Comparison of ENCODE assay signal across 8 mouse cellular contexts in the genomic region with DNA sequence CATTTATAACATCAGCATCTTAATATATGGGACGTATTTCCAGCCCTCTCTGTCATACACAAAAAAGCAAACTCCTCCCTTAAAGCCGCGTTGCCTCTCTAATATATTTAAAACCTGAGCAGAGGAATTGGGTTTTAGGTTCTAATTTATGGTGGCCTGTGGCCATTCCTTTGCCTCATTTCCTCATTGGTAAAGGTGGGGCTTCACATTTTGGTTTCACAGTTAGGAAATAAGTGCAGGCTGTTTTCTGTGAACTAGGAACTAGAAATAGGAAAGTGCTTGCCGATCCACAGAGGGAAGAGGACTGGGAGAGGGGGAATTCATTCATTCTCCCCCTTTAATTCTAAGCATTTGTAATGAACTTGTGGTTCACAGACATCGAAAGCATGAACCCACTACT. TPM values are rescaled to one million over a fixed set of nuclear protein-coding genes. Genes with fewer than 3 reads are reported as not detected.
DNase-seq lines count a peak whose midpoint lies in the region; ATAC-seq and TF ChIP-seq lines count a peak whose summit lies in the region.

No protein-coding gene starts in this region.

- DNase-seq in heart, adult 11 months, result no peak
- DNase-seq in layer of hippocampus, postnatal 36 days, result no peak
- no peak for DNase-seq in embryo, embryonic 10.5 days (ENCODE audit: low spot score)
- DNase-seq in left cerebral cortex, adult 18-20 months (ENCODE audit: low spot score in 2 of 2), result no peak

- peak overlapping the region; percentile 99 for H3K9ac ChIP-seq in heart, embryonic 15.5 days
- H3K9ac ChIP-seq in hindbrain, embryonic 15.5 days, result peak overlapping the region; percentile 99
- H3K9ac ChIP-seq in midbrain, embryonic 12.5 days (replicated peaks), result peak overlapping the region; percentile 96

- H3K36me3 ChIP-seq in heart, embryonic 15.5 days, result no peaks in the 10 kb centered on the region
- no peaks in the 10 kb centered on the region for H3K36me3 ChIP-seq in hindbrain, embryonic 15.5 days
- H3K36me3 ChIP-seq in midbrain, embryonic 12.5 days, result no peaks in the 10 kb centered on the region

- H3K27ac ChIP-seq in heart, embryonic 15.5 days, result peak overlapping the region; percentile 97
- H3K27ac ChIP-seq in bone marrow macrophage, adult 2 months (ENCODE audit: insufficient read depth, low read depth, low read length), result peak overlapping the region; percentile 91
- no peak overlapping the region; the same call in 1 of the 2 replicates for H3K27ac ChIP-seq in hindbrain, embryonic 15.5 days (replicated peaks)
- no peak overlapping the region for H3K27ac ChIP-seq in midbrain, embryonic 12.5 days (replicated peaks)

- TF ChIP-seq CTCF in bone marrow macrophage, adult 2 months (IDR thresholded peaks at IDR 0.05; ENCODE audit: low read depth, low read length), result no peak

- 20% methylated on average over 5 of the region's 5 CpGs for WGBS in heart, embryonic 15.5 days
- 46% methylated on average over 5 of the region's 5 CpGs for WGBS in hindbrain, embryonic 15.5 days
- WGBS in midbrain, embryonic 12.5 days, result 43% methylated on average over 5 of the region's 5 CpGs

- peak overlapping the region; percentile 87 for H3K4me3 ChIP-seq in heart, embryonic 15.5 days
- peak overlapping the region; percentile 89 for H3K4me3 ChIP-seq in bone marrow macrophage, adult 2 months (ENCODE audit: insufficient read depth, low read length)
- peak overlapping the region; percentile 98 for H3K4me3 ChIP-seq in hindbrain, embryonic 15.5 days
- H3K4me3 ChIP-seq in midbrain, embryonic 12.5 days, result peak overlapping the region; percentile 99

- no peak for TF ChIP-seq POLR2A in bone marrow macrophage, adult 2 months (IDR thresholded peaks at IDR 0.05; ENCODE audit: borderline replicate concordance, low read depth, low read length)

- H3K4me1 ChIP-seq in heart, embryonic 15.5 days (replicated peaks), result peaks cover 45% of the 10 kb centered on the region
- H3K4me1 ChIP-seq in bone marrow macrophage, adult 2 months (ENCODE audit: control insufficient read depth, insufficient read depth, low read length), result peaks cover 32% of the 10 kb centered on the region
- peaks cover 40% of the 10 kb centered on the region for H3K4me1 ChIP-seq in hindbrain, embryonic 15.5 days (replicated peaks)
- peaks cover 36% of the 10 kb centered on the region for H3K4me1 ChIP-seq in midbrain, embryonic 12.5 days

- ATAC-seq in heart, embryonic 15.5 days (replicated peaks; ENCODE audit: insufficient number of reproducible peaks, insufficient read depth, low FRiP score, low read depth), result no peak
- ATAC-seq in hindbrain, embryonic 15.5 days (ENCODE audit: low FRiP score, low read depth), result no peak
- ATAC-seq in midbrain, embryonic 12.5 days (ENCODE audit: low FRiP score, low read depth), result no peak

- H3K4me2 ChIP-seq in heart, embryonic 15.5 days, result peak overlapping the region; percentile 83
- peak overlapping the region; percentile 74 for H3K4me2 ChIP-seq in hindbrain, embryonic 15.5 days
- H3K4me2 ChIP-seq in midbrain, embryonic 12.5 days (replicated peaks), result peak overlapping the region; percentile 90

- no peaks in the 10 kb centered on the region for H3K9me3 ChIP-seq in heart, embryonic 15.5 days (replicated peaks)
- no peaks in the 10 kb centered on the region for H3K9me3 ChIP-seq in hindbrain, embryonic 15.5 days
- no peaks in the 10 kb centered on the region for H3K9me3 ChIP-seq in midbrain, embryonic 12.5 days

- H3K27me3 ChIP-seq in heart, embryonic 15.5 days, result no peaks in the 10 kb centered on the region
- H3K27me3 ChIP-seq in hindbrain, embryonic 15.5 days, result no peaks in the 10 kb centered on the region
- H3K27me3 ChIP-seq in midbrain, embryonic 12.5 days, result peaks cover 7% of the 10 kb centered on the region; the same call in 1 of the 2 replicates

RNA-seq across cellular contexts. Expression of a gene that starts 1.8 kb away (rescaled TPM):
- 406 and 413 TPM in 2 replicates for polyA plus RNA-seq in heart, embryonic 15.5 days (2015; fragmentation: Nextera tagmentation; extraction: Ambion mirVana)
- 973 and 974 TPM in 2 replicates for polyA plus RNA-seq in bone marrow macrophage, adult 2 months (2012; ENCODE audit: insufficient read depth, insufficient read length, missing spikeins)
- 381 and 397 TPM in 2 replicates for polyA plus RNA-seq in hindbrain, embryonic 15.5 days (2015; fragmentation: Nextera tagmentation; extraction: Ambion mirVana)
- 357 and 363 TPM in 2 replicates for polyA plus RNA-seq in midbrain, embryonic 12.5 days (2016; fragmentation: Nextera tagmentation; extraction: Ambion mirVana)
- 100 to 1,000 TPM; 394 to 402 TPM for total RNA-seq in layer of hippocampus, postnatal 36 days (2021)
- total RNA-seq in left cerebral cortex, adult 18-20 months (2021), result 100 to 1,000 TPM; 244 to 263 TPM

RNA-seq across cellular contexts. Expression of a gene that starts 40.7 kb away (rescaled TPM):
- 0.13 and 0.34 TPM in 2 replicates for polyA plus RNA-seq in heart, embryonic 15.5 days (2015; fragmentation: Nextera tagmentation; extraction: Ambion mirVana)
- polyA plus RNA-seq in bone marrow macrophage, adult 2 months (2012; ENCODE audit: insufficient read depth, insufficient read length, missing spikeins), result not detected in 2 replicates
- not detected in 2 replicates for polyA plus RNA-seq in hindbrain, embryonic 15.5 days (2015; fragmentation: Nextera tagmentation; extraction: Ambion mirVana)
- not detected in 2 replicates for polyA plus RNA-seq in midbrain, embryonic 12.5 days (2016; fragmentation: Nextera tagmentation; extraction: Ambion mirVana)
- total RNA-seq in layer of hippocampus, postnatal 36 days (2021), result not detected
- total RNA-seq in left cerebral cortex, adult 18-20 months (2021), result not detected

RNA-seq across cellular contexts. Expression of a gene that starts 43.2 kb away (rescaled TPM):
- polyA plus RNA-seq in heart, embryonic 15.5 days (2015; fragmentation: Nextera tagmentation; extraction: Ambion mirVana), result not detected in 2 replicates
- polyA plus RNA-seq in bone marrow macrophage, adult 2 months (2012; ENCODE audit: insufficient read depth, insufficient read length, missing spikeins), result not detected in 2 replicates
- not detected in 2 replicates for polyA plus RNA-seq in hindbrain, embryonic 15.5 days (2015; fragmentation: Nextera tagmentation; extraction: Ambion mirVana)
- not detected in 2 replicates for polyA plus RNA-seq in midbrain, embryonic 12.5 days (2016; fragmentation: Nextera tagmentation; extraction: Ambion mirVana)
- total RNA-seq in layer of hippocampus, postnatal 36 days (2021), result not detected
- total RNA-seq in left cerebral cortex, adult 18-20 months (2021), result not detected

RNA-seq across cellular contexts. Expression of a gene that starts 46.9 kb away (rescaled TPM):
- 168 and 209 TPM in 2 replicates for polyA plus RNA-seq in heart, embryonic 15.5 days (2015; fragmentation: Nextera tagmentation; extraction: Ambion mirVana)
- 104 and 124 TPM in 2 replicates for polyA plus RNA-seq in bone marrow macrophage, adult 2 months (2012; ENCODE audit: insufficient read depth, insufficient read length, missing spikeins)
- polyA plus RNA-seq in hindbrain, embryonic 15.5 days (2015; fragmentation: Nextera tagmentation; extraction: Ambion mirVana), result 212 and 217 TPM in 2 replicates
- polyA plus RNA-seq in midbrain, embryonic 12.5 days (2016; fragmentation: Nextera tagmentation; extraction: Ambion mirVana), result 176 and 181 TPM in 2 replicates
- 100 to 1,000 TPM; 148 to 159 TPM for total RNA-seq in layer of hippocampus, postnatal 36 days (2021)
- total RNA-seq in left cerebral cortex, adult 18-20 months (2021), result 100 to 1,000 TPM; 141 to 150 TPM

RNA-seq across cellular contexts. Expression of a gene that starts 47.1 kb away (rescaled TPM):
- polyA plus RNA-seq in heart, embryonic 15.5 days (2015; fragmentation: Nextera tagmentation; extraction: Ambion mirVana), result 276 and 288 TPM in 2 replicates
- polyA plus RNA-seq in bone marrow macrophage, adult 2 months (2012; ENCODE audit: insufficient read depth, insufficient read length, missing spikeins), result 37.6 and 37.8 TPM in 2 replicates
- polyA plus RNA-seq in hindbrain, embryonic 15.5 days (2015; fragmentation: Nextera tagmentation; extraction: Ambion mirVana), result 137 and 144 TPM in 2 replicates
- 75.0 and 85.3 TPM in 2 replicates for polyA plus RNA-seq in midbrain, embryonic 12.5 days (2016; fragmentation: Nextera tagmentation; extraction: Ambion mirVana)
- 100 to 1,000 TPM; 168 to 188 TPM for total RNA-seq in layer of hippocampus, postnatal 36 days (2021)
- total RNA-seq in left cerebral cortex, adult 18-20 months (2021), result 100 to 1,000 TPM; 179 TPM

Comparison
In these comparisons a context has a peak if more than half of its experiments do, and no peak if none do; other contexts are left out.
1. H3K27ac ChIP-seq: peak in heart, embryonic 15.5 days (single experiment) and bone marrow macrophage, adult 2 months (single experiment); none in hindbrain, embryonic 15.5 days (single experiment) and midbrain, embryonic 12.5 days (single experiment).
2. Peak in every context shown above with its lines, with median percentiles within 50 percentile points of each other: H3K4me2 ChIP-seq, H3K4me3 ChIP-seq and H3K9ac ChIP-seq.